In genomic region chr7:126922624-126923060, GRCm38 (mm10) we compare ENCODE assay signal across 8 mouse cellular contexts. TPM values are rescaled to one million over a fixed set of nuclear protein-coding genes. Genes with fewer than 3 reads are reported as not detected.
DNase-seq lines count a peak whose midpoint lies in the region; ATAC-seq lines count a peak whose summit lies in the region.

TSS of gene Tmem219 (minus strand) at chr7:126922917.

- H3K36me3 ChIP-seq in embryonic facial prominence, embryonic 10.5 days (replicated peaks) = no peaks in the 10 kb centered on the region
- H3K36me3 ChIP-seq in heart, embryonic 10.5 days = no peaks in the 10 kb centered on the region
- H3K36me3 ChIP-seq in liver, embryonic 15.5 days (replicated peaks) = no peaks in the 10 kb centered on the region
- no peaks in the 10 kb centered on the region for H3K36me3 ChIP-seq in neural tube, embryonic 13.5 days

- H3K4me2 ChIP-seq in liver, embryonic 15.5 days = peak within 1 kb of the TSS; percentile 37
- H3K4me2 ChIP-seq in neural tube, embryonic 13.5 days = no peak within 1 kb of the TSS

- no peak for DNase-seq in left cerebral cortex, adult 18-20 months (ENCODE audit: low spot score in 2 of 2)
- DNase-seq in left cerebral cortex, adult 9 months (ENCODE audit: low spot score in 2 of 2) = no peak
- no peak for DNase-seq in embryonic facial prominence, embryonic 10.5 days (ENCODE audit: low spot score)
- no peak for DNase-seq in heart, embryonic 10.5 days (ENCODE audit: low spot score)
- DNase-seq in kidney, adult 9 months = peak; percentile 93
- DNase-seq in frontal cortex, postnatal 36 days (ENCODE audit: low spot score in 2 of 2) = no peak

- peaks cover 10% of the 10 kb centered on the region for H3K4me1 ChIP-seq in embryonic facial prominence, embryonic 10.5 days
- peaks cover 8% of the 10 kb centered on the region for H3K4me1 ChIP-seq in heart, embryonic 10.5 days
- H3K4me1 ChIP-seq in liver, embryonic 15.5 days (replicated peaks) = peaks cover 37% of the 10 kb centered on the region
- H3K4me1 ChIP-seq in neural tube, embryonic 13.5 days (replicated peaks) = peaks cover 12% of the 10 kb centered on the region

- H3K9me3 ChIP-seq in embryonic facial prominence, embryonic 10.5 days = no peaks in the 10 kb centered on the region
- no peaks in the 10 kb centered on the region for H3K9me3 ChIP-seq in heart, embryonic 10.5 days
- H3K9me3 ChIP-seq in liver, embryonic 15.5 days (replicated peaks) = no peaks in the 10 kb centered on the region
- H3K9me3 ChIP-seq in neural tube, embryonic 13.5 days = no peaks in the 10 kb centered on the region

- H3K9ac ChIP-seq in liver, embryonic 15.5 days = no peak within 1 kb of the TSS
- H3K9ac ChIP-seq in neural tube, embryonic 13.5 days = no peak within 1 kb of the TSS

- no peaks in the 10 kb centered on the region for H3K27me3 ChIP-seq in embryonic facial prominence, embryonic 10.5 days (replicated peaks; ENCODE audit: low read depth, poor library complexity, severe bottlenecking)
- H3K27me3 ChIP-seq in heart, embryonic 10.5 days (ENCODE audit: insufficient read depth, poor library complexity, severe bottlenecking) = no peaks in the 10 kb centered on the region
- no peaks in the 10 kb centered on the region for H3K27me3 ChIP-seq in liver, embryonic 15.5 days
- no peaks in the 10 kb centered on the region for H3K27me3 ChIP-seq in neural tube, embryonic 13.5 days

- ATAC-seq in liver, embryonic 15.5 days (ENCODE audit: insufficient read depth) = no peak
- no peak for ATAC-seq in neural tube, embryonic 13.5 days (ENCODE audit: low read depth)

- peak within 1 kb of the TSS; percentile 72 for H3K27ac ChIP-seq in embryonic facial prominence, embryonic 10.5 days (replicated peaks)
- peak within 1 kb of the TSS; percentile 59 for H3K27ac ChIP-seq in heart, embryonic 10.5 days
- H3K27ac ChIP-seq in liver, embryonic 15.5 days (replicated peaks) = no peak within 1 kb of the TSS; the same call in 1 of the 2 replicates
- 0 out of 2 replicates have a peak within 1 kb of the TSS, but pooled peaks have one; percentile 25 for H3K27ac ChIP-seq in neural tube, embryonic 13.5 days (replicated peaks)

- H3K4me3 ChIP-seq in embryonic facial prominence, embryonic 10.5 days = peak within 1 kb of the TSS; percentile 39
- no peak within 1 kb of the TSS for H3K4me3 ChIP-seq in heart, embryonic 10.5 days
- peak within 1 kb of the TSS; percentile 9; the same call in 1 of the 2 replicates for H3K4me3 ChIP-seq in liver, embryonic 15.5 days (replicated peaks)
- no peak within 1 kb of the TSS for H3K4me3 ChIP-seq in neural tube, embryonic 13.5 days

- 71% methylated on average over 5 of the region's 5 CpGs for WGBS in embryonic facial prominence, embryonic 10.5 days
- 71% methylated on average over 5 of the region's 5 CpGs for WGBS in heart, embryonic 10.5 days
- WGBS in liver, embryonic 15.5 days (ENCODE audit: insufficient replicate concordance) = 72% methylated on average over 5 of the region's 5 CpGs
- 17% methylated on average over 5 of the region's 5 CpGs for WGBS in neural tube, embryonic 13.5 days

RNA-seq across cellular contexts. Expression of gene Tmem219, which starts in this region (rescaled TPM):
- 10 to 100 TPM; 19.6 to 23.3 TPM for total RNA-seq in left cerebral cortex, adult 18-20 months (2021)
- 16.7 and 21.3 TPM in 2 replicates for polyA plus RNA-seq in embryonic facial prominence, embryonic 10.5 days (2016; fragmentation: Nextera tagmentation; extraction: Ambion mirVana)
- polyA plus RNA-seq in heart, embryonic 10.5 days (2016; fragmentation: Nextera tagmentation; extraction: Ambion mirVana) = 18.6 and 20.7 TPM in 2 replicates
- polyA plus RNA-seq in liver, embryonic 15.5 days (2015; fragmentation: Nextera tagmentation; extraction: Ambion mirVana) = 17.0 and 19.3 TPM in 2 replicates
- polyA plus RNA-seq in neural tube, embryonic 13.5 days (2015; fragmentation: Nextera tagmentation; extraction: Ambion mirVana) = 25.3 and 25.7 TPM in 2 replicates

Comparison
In these comparisons a context has a peak if more than half of its experiments do, and no peak if none do; other contexts are left out.
1. H3K4me3 ChIP-seq: peak in embryonic facial prominence, embryonic 10.5 days (single experiment) and liver, embryonic 15.5 days (single experiment); none in heart, embryonic 10.5 days (single experiment) and neural tube, embryonic 13.5 days (single experiment).